Mouse (Mus musculus) gastrocnemius, adult 18-20 months (tissue): ENCODE measurements at regions not wholly inside any gene's neighbourhood (a gene's known extent, or its start where the extent isn't known, plus 50 kb on each side); places are given as distances from the start of the nearest gene placed in this dataset.
A peak's percentile ranks its signal among the peaks of the same experiment; 100 is the strongest.

Source experiments
- DNase-seq: peaks from one replicate; pipeline ENCODE4 v3.0.0; 2021; ENCODE audit warnings: low spot score

- DNase-seq: no peak
These were observed 289.9 kb upstream of the Rps6ka3 start for GRCm38 (mm10) chrX:158920217-158920616.

- DNase-seq: peak; percentile 1
These were observed 288.7 kb upstream of the Rps6ka3 start for GRCm38 (mm10) chrX:158921424-158921823.

GRCm38 (mm10) chrX:158921838-158922450 is 288.2 kb upstream of the Rps6ka3 start:
- DNase-seq: peak; percentile 66

- peak; percentile 6 for DNase-seq
These were observed 287.0 kb upstream of the Rps6ka3 start for GRCm38 (mm10) chrX:158923081-158923561.

GRCm38 (mm10) chrX:158923657-158924489 is 286.2 kb upstream of the Rps6ka3 start:
- DNase-seq: no peak

GRCm38 (mm10) chrX:158924490-158925398 is 285.4 kb upstream of the Rps6ka3 start:
- DNase-seq: peak; percentile 1

- DNase-seq: no peak
These were observed 278.2 kb upstream of the Rps6ka3 start for GRCm38 (mm10) chrX:158931864-158932263.

- DNase-seq: no peak
These were observed 262.9 kb upstream of the Rps6ka3 start for GRCm38 (mm10) chrX:158947191-158947590.

- peak; percentile 0 for DNase-seq
These were observed 238.4 kb upstream of the Rps6ka3 start for GRCm38 (mm10) chrX:158971726-158972125.

GRCm38 (mm10) chrX:158976648-158977047 is 233.5 kb upstream of the Rps6ka3 start:
- DNase-seq: peak; percentile 7

GRCm38 (mm10) chrX:158984721-158985120 is 225.4 kb upstream of the Rps6ka3 start:
- no peak for DNase-seq

GRCm38 (mm10) chrX:158987676-158988075 is 222.4 kb upstream of the Rps6ka3 start:
- DNase-seq: no peak

- DNase-seq: no peak
These were observed 191.2 kb upstream of the Rps6ka3 start for GRCm38 (mm10) chrX:159018955-159019354.

- no peak for DNase-seq
These were observed 183.8 kb upstream of the Rps6ka3 start for GRCm38 (mm10) chrX:159026311-159026710.

- no peak for DNase-seq
These were observed 178.2 kb upstream of the Rps6ka3 start for GRCm38 (mm10) chrX:159031927-159032326.

- peak; percentile 66 for DNase-seq
These were observed 166.7 kb upstream of the Rps6ka3 start for GRCm38 (mm10) chrX:159043432-159043831.

- DNase-seq: no peak
These were observed 162.2 kb upstream of the Rps6ka3 start for GRCm38 (mm10) chrX:159047876-159048275.

GRCm38 (mm10) chrX:159055689-159056461 is 154.2 kb upstream of the Rps6ka3 start:
- DNase-seq: no peak

- no peak for DNase-seq
These were observed 153.7 kb upstream of the Rps6ka3 start for GRCm38 (mm10) chrX:159056462-159056805.

- DNase-seq: no peak
These were observed 151.2 kb upstream of the Rps6ka3 start for GRCm38 (mm10) chrX:159058931-159059330.

GRCm38 (mm10) chrX:159061322-159061721 is 148.8 kb upstream of the Rps6ka3 start:
- DNase-seq: no peak
